ENCODE assay signal across 13 mouse cellular contexts in genomic region chr3:108433188-108433880, GRCm38 (mm10). TPM values are rescaled to one million over a fixed set of nuclear protein-coding genes. Genes with fewer than 3 reads are reported as not detected.
DNase-seq lines count a peak whose midpoint lies in the region; ATAC-seq and TF ChIP-seq lines count a peak whose summit lies in the region.
"Had no signal": no experiment of that assay in that cellular context is flagged by ENCODE, and none has a peak within 500 bp of the region (broad histone marks: within the 10 kb centered on the region; RNA-seq: fewer than 3 reads in every experiment).

No protein-coding gene starts in this region.

- no peaks in the 10 kb centered on the region for H3K4me1 ChIP-seq in intestine, embryonic 14.5 days (replicated peaks; ENCODE audit: control insufficient read depth, insufficient read depth, low read length)
- no peaks in the 10 kb centered on the region for H3K4me1 ChIP-seq in intestine, postnatal 0 days (replicated peaks; ENCODE audit: control insufficient read depth, insufficient read depth, low read length)
- no peaks in the 10 kb centered on the region for H3K4me1 ChIP-seq in embryonic facial prominence, embryonic 12.5 days
- no peaks in the 10 kb centered on the region; the same call in 1 of the 2 replicates for H3K4me1 ChIP-seq in hindbrain, postnatal 0 days (ENCODE audit: insufficient read depth, low read length)
- H3K4me1 ChIP-seq in neural tube, embryonic 15.5 days = peaks cover 22% of the 10 kb centered on the region
- H3K4me1 ChIP-seq: lung, embryonic 15.5 days had no signal

- no peak overlapping the region for H3K27ac ChIP-seq in intestine, embryonic 14.5 days (ENCODE audit: low read depth)
- H3K27ac ChIP-seq in intestine, postnatal 0 days (ENCODE audit: low read depth, low read length) = no peak overlapping the region
- H3K27ac ChIP-seq in embryonic facial prominence, embryonic 12.5 days = peak overlapping the region; percentile 69; the same call in 1 of the 2 replicates
- H3K27ac ChIP-seq in hindbrain, postnatal 0 days = peak overlapping the region; percentile 65
- H3K27ac ChIP-seq in neural tube, embryonic 15.5 days (replicated peaks) = peak overlapping the region; percentile 61
- H3K27ac ChIP-seq: lung, embryonic 15.5 days had no signal

- TF ChIP-seq CTCF in intestine, postnatal 0 days (IDR thresholded peaks at IDR 0.05; ENCODE audit: low read depth) = no peak
- TF ChIP-seq CTCF in hindbrain, postnatal 0 days (IDR thresholded peaks at IDR 0.05; ENCODE audit: low read depth) = no peak

- no peaks in the 10 kb centered on the region for H3K27me3 ChIP-seq in intestine, embryonic 14.5 days (replicated peaks; ENCODE audit: control insufficient read depth, insufficient read depth, low read length)
- H3K27me3 ChIP-seq in intestine, postnatal 0 days (replicated peaks; ENCODE audit: control insufficient read depth, insufficient read depth, low read length) = no peaks in the 10 kb centered on the region
- no peaks in the 10 kb centered on the region for H3K27me3 ChIP-seq in embryonic facial prominence, embryonic 12.5 days
- no peaks in the 10 kb centered on the region for H3K27me3 ChIP-seq in hindbrain, postnatal 0 days (ENCODE audit: insufficient read depth, low read length)
- H3K27me3 ChIP-seq in neural tube, embryonic 15.5 days (replicated peaks) = no peaks in the 10 kb centered on the region
- H3K27me3 ChIP-seq: lung, embryonic 15.5 days had no signal

- no peak overlapping the region for H3K4me3 ChIP-seq in intestine, embryonic 14.5 days (ENCODE audit: low read depth, low read length)
- H3K4me3 ChIP-seq in intestine, postnatal 0 days (ENCODE audit: low read depth, low read length) = no peak overlapping the region
- no peak overlapping the region for H3K4me3 ChIP-seq in embryonic facial prominence, embryonic 12.5 days
- H3K4me3 ChIP-seq in hindbrain, postnatal 0 days (ENCODE audit: low read length) = no peak overlapping the region
- no peak overlapping the region for H3K4me3 ChIP-seq in neural tube, embryonic 15.5 days (replicated peaks)
- H3K4me3 ChIP-seq: lung, embryonic 15.5 days had no signal

- peaks cover 86% of the 10 kb centered on the region for H3K36me3 ChIP-seq in intestine, embryonic 14.5 days (ENCODE audit: control insufficient read depth, insufficient read depth, low read length)
- H3K36me3 ChIP-seq in intestine, postnatal 0 days (ENCODE audit: control insufficient read depth, insufficient read depth) = peaks cover 76% of the 10 kb centered on the region
- H3K36me3 ChIP-seq in embryonic facial prominence, embryonic 12.5 days = peaks cover 74% of the 10 kb centered on the region
- peaks cover 36% of the 10 kb centered on the region for H3K36me3 ChIP-seq in hindbrain, postnatal 0 days (ENCODE audit: insufficient read depth, low read length)
- peaks cover 61% of the 10 kb centered on the region for H3K36me3 ChIP-seq in neural tube, embryonic 15.5 days

- 53% methylated on average over 18 of the region's 18 CpGs for WGBS in intestine, embryonic 14.5 days
- WGBS in intestine, postnatal 0 days = 65% methylated on average over 18 of the region's 18 CpGs
- WGBS in embryonic facial prominence, embryonic 12.5 days = 38% methylated on average over 18 of the region's 18 CpGs
- 15% methylated on average over 18 of the region's 18 CpGs for WGBS in hindbrain, postnatal 0 days
- WGBS in neural tube, embryonic 15.5 days = 10% methylated on average over 18 of the region's 18 CpGs

- H3K9me3 ChIP-seq in intestine, embryonic 14.5 days (ENCODE audit: control insufficient read depth, low read length) = no peaks in the 10 kb centered on the region
- H3K9me3 ChIP-seq in intestine, postnatal 0 days (ENCODE audit: control insufficient read depth) = no peaks in the 10 kb centered on the region
- H3K9me3 ChIP-seq in embryonic facial prominence, embryonic 12.5 days = no peaks in the 10 kb centered on the region
- H3K9me3 ChIP-seq in hindbrain, postnatal 0 days (ENCODE audit: low read length) = no peaks in the 10 kb centered on the region
- no peaks in the 10 kb centered on the region for H3K9me3 ChIP-seq in neural tube, embryonic 15.5 days (replicated peaks)
- H3K9me3 ChIP-seq: lung, embryonic 15.5 days had no signal

- DNase-seq in intestine, embryonic 14.5 days (ENCODE audit: low spot score) = no peak
- peak; percentile 74 for DNase-seq in hindbrain, postnatal 0 days (ENCODE audit: low spot score)
- no peak for DNase-seq in right cerebral cortex, postnatal 10 days (ENCODE audit: low spot score in 2 of 2)
- DNase-seq in testis, postnatal 14 days (ENCODE audit: low spot score) = no peak
- no peak for DNase-seq in thymus, postnatal 10 days (ENCODE audit: low spot score in 2 of 2)
- DNase-seq: adrenal gland, postnatal 25 days; gastrocnemius, postnatal 10 days; heart, postnatal 4 days had no signal

- 0 out of 2 replicates have a peak, but pooled peaks have one; percentile 12 for ATAC-seq in intestine, embryonic 14.5 days (replicated peaks; ENCODE audit: low FRiP score, low TSS enrichment, low read depth)
- no peak for ATAC-seq in intestine, postnatal 0 days
- ATAC-seq in embryonic facial prominence, embryonic 12.5 days (ENCODE audit: insufficient number of reproducible peaks, insufficient read depth, low FRiP score, low TSS enrichment) = peak; percentile 73
- ATAC-seq in hindbrain, postnatal 0 days = peak; percentile 88
- ATAC-seq in neural tube, embryonic 15.5 days (ENCODE audit: low FRiP score) = peak; percentile 80

- no peak overlapping the region for H3K4me2 ChIP-seq in intestine, embryonic 14.5 days (ENCODE audit: low read length)
- no peak overlapping the region for H3K4me2 ChIP-seq in intestine, postnatal 0 days (replicated peaks; ENCODE audit: low read depth)
- H3K4me2 ChIP-seq in embryonic facial prominence, embryonic 12.5 days (replicated peaks) = no peak overlapping the region
- H3K4me2 ChIP-seq in hindbrain, postnatal 0 days (ENCODE audit: low read depth, low read length) = no peak overlapping the region
- H3K4me2 ChIP-seq in neural tube, embryonic 15.5 days = 0 out of 2 replicates have a peak overlapping the region, but pooled peaks have one; percentile 4
- H3K4me2 ChIP-seq: lung, embryonic 15.5 days had no signal

- no peak overlapping the region for H3K9ac ChIP-seq in intestine, embryonic 14.5 days (ENCODE audit: low read length)
- H3K9ac ChIP-seq in intestine, postnatal 0 days (ENCODE audit: low read depth, low read length) = no peak overlapping the region
- H3K9ac ChIP-seq in embryonic facial prominence, embryonic 12.5 days = no peak overlapping the region
- H3K9ac ChIP-seq in hindbrain, postnatal 0 days (replicated peaks; ENCODE audit: low read length) = no peak overlapping the region
- no peak overlapping the region; the same call in 1 of the 2 replicates for H3K9ac ChIP-seq in neural tube, embryonic 15.5 days (replicated peaks)
- H3K9ac ChIP-seq: lung, embryonic 15.5 days had no signal

RNA-seq across cellular contexts. Expression of gene Sars, which starts 11.7 kb away (rescaled TPM):
- polyA plus RNA-seq in intestine, embryonic 14.5 days (2014; fragmentation: Nextera tagmentation; extraction: Ambion mirVana) = 136 and 140 TPM in 2 replicates
- 99.5 and 106 TPM in 2 replicates for polyA plus RNA-seq in intestine, postnatal 0 days (2015; fragmentation: Nextera tagmentation; extraction: Ambion mirVana)
- 125 and 127 TPM in 2 replicates for polyA plus RNA-seq in embryonic facial prominence, embryonic 12.5 days (2016; fragmentation: Nextera tagmentation; extraction: Ambion mirVana)
- 122 and 137 TPM in 2 replicates for total RNA-seq in hindbrain, postnatal 0 days (2014; rRNA removed)
- polyA plus RNA-seq in hindbrain, postnatal 0 days (2015; fragmentation: Nextera tagmentation; extraction: Ambion mirVana) = 214 and 223 TPM in 2 replicates
- 206 and 219 TPM in 2 replicates for polyA plus RNA-seq in neural tube, embryonic 15.5 days (2015; fragmentation: Nextera tagmentation; extraction: Ambion mirVana)

RNA-seq across cellular contexts. Expression of gene Celsr2, which starts 18.0 kb away (rescaled TPM):
- polyA plus RNA-seq in intestine, embryonic 14.5 days (2014; fragmentation: Nextera tagmentation; extraction: Ambion mirVana) = 7.8 and 7.9 TPM in 2 replicates
- 0.50 and 1.4 TPM in 2 replicates for polyA plus RNA-seq in intestine, postnatal 0 days (2015; fragmentation: Nextera tagmentation; extraction: Ambion mirVana)
- 9.5 and 11.0 TPM in 2 replicates for polyA plus RNA-seq in embryonic facial prominence, embryonic 12.5 days (2016; fragmentation: Nextera tagmentation; extraction: Ambion mirVana)
- total RNA-seq in hindbrain, postnatal 0 days (2014; rRNA removed) = 94.8 and 95.3 TPM in 2 replicates
- polyA plus RNA-seq in hindbrain, postnatal 0 days (2015; fragmentation: Nextera tagmentation; extraction: Ambion mirVana) = 28.1 and 30.6 TPM in 2 replicates
- polyA plus RNA-seq in neural tube, embryonic 15.5 days (2015; fragmentation: Nextera tagmentation; extraction: Ambion mirVana) = 34.4 and 35.0 TPM in 2 replicates
- polyA plus RNA-seq: C2C12 had no signal

RNA-seq across cellular contexts. Expression of gene Psrc1, which starts 49.7 kb away (rescaled TPM):
- 35.1 and 41.4 TPM in 2 replicates for polyA plus RNA-seq in intestine, embryonic 14.5 days (2014; fragmentation: Nextera tagmentation; extraction: Ambion mirVana)
- polyA plus RNA-seq in intestine, postnatal 0 days (2015; fragmentation: Nextera tagmentation; extraction: Ambion mirVana) = 3.3 and 5.3 TPM in 2 replicates
- polyA plus RNA-seq in embryonic facial prominence, embryonic 12.5 days (2016; fragmentation: Nextera tagmentation; extraction: Ambion mirVana) = 73.4 and 78.1 TPM in 2 replicates
- total RNA-seq in hindbrain, postnatal 0 days (2014; rRNA removed) = 11.0 and 15.0 TPM in 2 replicates
- polyA plus RNA-seq in hindbrain, postnatal 0 days (2015; fragmentation: Nextera tagmentation; extraction: Ambion mirVana) = 8.4 and 11.0 TPM in 2 replicates
- polyA plus RNA-seq in neural tube, embryonic 15.5 days (2015; fragmentation: Nextera tagmentation; extraction: Ambion mirVana) = 5.5 and 12.4 TPM in 2 replicates

Comparison
In these comparisons a context has a peak if more than half of its experiments do, and no peak if none do; other contexts are left out.
1. H3K27ac ChIP-seq: peak in embryonic facial prominence, embryonic 12.5 days (single experiment), hindbrain, postnatal 0 days (single experiment) and neural tube, embryonic 15.5 days (single experiment); none in intestine, embryonic 14.5 days (single experiment) and intestine, postnatal 0 days (single experiment).